ENCODE assay signal across 12 mouse cellular contexts in the genomic region with DNA sequence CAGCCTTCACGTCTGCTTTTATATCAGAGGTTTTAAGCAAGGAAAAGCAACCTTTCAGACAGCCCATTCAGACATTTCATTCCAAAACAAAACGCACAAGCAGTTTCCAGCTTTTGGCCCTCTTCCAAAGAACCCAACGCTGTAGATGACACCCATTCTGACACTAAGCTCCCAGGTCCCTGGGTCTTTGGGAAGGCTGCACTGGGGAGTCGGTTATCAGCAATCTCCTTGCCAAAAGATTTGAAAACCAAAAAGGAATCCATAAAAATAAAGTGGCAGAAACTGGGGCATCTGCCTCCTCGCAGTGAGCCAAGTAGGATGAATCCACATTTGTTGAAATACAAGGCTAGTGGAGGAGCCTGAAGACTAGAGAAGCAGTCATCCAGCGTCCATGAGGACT. TPM values are rescaled to one million over a fixed set of nuclear protein-coding genes. Genes with fewer than 3 reads are reported as not detected.
DNase-seq lines count a peak whose midpoint lies in the region; ATAC-seq and TF ChIP-seq lines count a peak whose summit lies in the region.
"Had no signal": no experiment of that assay in that cellular context is flagged by ENCODE, and none has a peak within 500 bp of the region (broad histone marks: within the 10 kb centered on the region; RNA-seq: fewer than 3 reads in every experiment).

No protein-coding gene starts in this region.

- no peak overlapping the region for H3K9ac ChIP-seq in forebrain, embryonic 14.5 days (ENCODE audit: low read length)
- no peak overlapping the region for H3K9ac ChIP-seq in forebrain, embryonic 13.5 days
- 0 out of 2 replicates have a peak overlapping the region, but pooled peaks have one; percentile 31 for H3K9ac ChIP-seq in heart, postnatal 0 days (replicated peaks; ENCODE audit: low read depth, low read length)
- H3K9ac ChIP-seq: liver, embryonic 13.5 days had no signal

- H3K4me1 ChIP-seq in forebrain, embryonic 14.5 days (ENCODE audit: control insufficient read depth, insufficient read depth, low read length), result peaks cover 15% of the 10 kb centered on the region
- peaks cover 27% of the 10 kb centered on the region for H3K4me1 ChIP-seq in forebrain, embryonic 13.5 days
- H3K4me1 ChIP-seq in heart, postnatal 0 days (ENCODE audit: control insufficient read depth, insufficient read depth), result peaks cover 22% of the 10 kb centered on the region; the same call in 1 of the 2 replicates
- H3K4me1 ChIP-seq: liver, embryonic 13.5 days had no signal

- peak overlapping the region; percentile 22; the same call in 1 of the 2 replicates for H3K27ac ChIP-seq in forebrain, embryonic 14.5 days (ENCODE audit: low read depth, low read length)
- H3K27ac ChIP-seq in forebrain, embryonic 13.5 days, result no peak overlapping the region
- H3K27ac ChIP-seq in heart, postnatal 0 days (ENCODE audit: low read depth), result peak overlapping the region; percentile 50
- H3K27ac ChIP-seq: liver, embryonic 13.5 days had no signal

- ATAC-seq in forebrain, embryonic 14.5 days, result no peak
- ATAC-seq in forebrain, embryonic 13.5 days, result no peak
- ATAC-seq in heart, postnatal 0 days (ENCODE audit: insufficient read depth, low read depth), result no peak
- no peak for ATAC-seq in activated CD4-positive, CD25-positive, alpha-beta regulatory T cell, adult 4 months

- H3K36me3 ChIP-seq in forebrain, embryonic 14.5 days (ENCODE audit: control insufficient read depth, insufficient read depth, low read length), result no peaks in the 10 kb centered on the region
- no peaks in the 10 kb centered on the region for H3K36me3 ChIP-seq in forebrain, embryonic 13.5 days (ENCODE audit: poor library complexity, severe bottlenecking)
- peaks cover 12% of the 10 kb centered on the region; the same call in 1 of the 2 replicates for H3K36me3 ChIP-seq in heart, postnatal 0 days (replicated peaks; ENCODE audit: control insufficient read depth, insufficient read depth, low read length)
- H3K36me3 ChIP-seq: liver, embryonic 13.5 days had no signal

- H3K9me3 ChIP-seq in forebrain, embryonic 14.5 days (replicated peaks; ENCODE audit: control insufficient read depth, low read length), result no peaks in the 10 kb centered on the region
- no peaks in the 10 kb centered on the region for H3K9me3 ChIP-seq in forebrain, embryonic 13.5 days (replicated peaks)
- H3K9me3 ChIP-seq in heart, postnatal 0 days (replicated peaks; ENCODE audit: control insufficient read depth, low read length), result no peaks in the 10 kb centered on the region
- H3K9me3 ChIP-seq: liver, embryonic 13.5 days had no signal

- DNase-seq in forebrain, embryonic 14.5 days (ENCODE audit: low spot score), result peak; percentile 22
- peak; percentile 31 for DNase-seq in kidney, postnatal 14 days
- no peak for DNase-seq in kidney, postnatal 36 days
- peak; percentile 41 for DNase-seq in adrenal gland, postnatal 14 days
- DNase-seq in heart, postnatal 0 days (ENCODE audit: low spot score), result no peak
- no peak for DNase-seq in spleen, postnatal 4 days (ENCODE audit: low spot score in 2 of 2)
- DNase-seq: kidney, adult 18-20 months; liver, embryonic 13.5 days; thymus, postnatal 4 days had no signal

- no peak overlapping the region for H3K4me3 ChIP-seq in forebrain, embryonic 14.5 days (ENCODE audit: low read depth, low read length)
- no peak overlapping the region for H3K4me3 ChIP-seq in forebrain, embryonic 13.5 days
- H3K4me3 ChIP-seq in heart, postnatal 0 days (ENCODE audit: low read depth, low read length), result no peak overlapping the region
- H3K4me3 ChIP-seq: liver, embryonic 13.5 days had no signal

- 53% methylated on average over 6 of the region's 6 CpGs for WGBS in forebrain, embryonic 14.5 days
- 58% methylated on average over 6 of the region's 6 CpGs for WGBS in forebrain, embryonic 13.5 days
- 28% methylated on average over 6 of the region's 6 CpGs for WGBS in heart, postnatal 0 days

- no peak for TF ChIP-seq EP300 in heart, postnatal 0 days (IDR thresholded peaks at IDR 0.05; ENCODE audit: low read depth)

- no peak for TF ChIP-seq CTCF in heart, postnatal 0 days (IDR thresholded peaks at IDR 0.05; ENCODE audit: low read depth)

- H3K4me2 ChIP-seq in forebrain, embryonic 14.5 days (ENCODE audit: low read length), result no peak overlapping the region
- H3K4me2 ChIP-seq in forebrain, embryonic 13.5 days, result no peak overlapping the region
- no peak overlapping the region for H3K4me2 ChIP-seq in heart, postnatal 0 days (ENCODE audit: low read depth, low read length)
- H3K4me2 ChIP-seq: liver, embryonic 13.5 days had no signal

- H3K27me3 ChIP-seq in forebrain, embryonic 14.5 days (replicated peaks; ENCODE audit: control insufficient read depth, insufficient read depth, low read length), result no peaks in the 10 kb centered on the region
- H3K27me3 ChIP-seq in forebrain, embryonic 13.5 days, result no peaks in the 10 kb centered on the region
- no peaks in the 10 kb centered on the region for H3K27me3 ChIP-seq in heart, postnatal 0 days (ENCODE audit: control insufficient read depth, insufficient read depth, low read length)
- H3K27me3 ChIP-seq: CH12.LX; liver, embryonic 13.5 days had no signal

RNA-seq across cellular contexts. Expression of a gene that starts 41.5 kb away (rescaled TPM):
- polyA plus RNA-seq in forebrain, embryonic 14.5 days (2014; fragmentation: Nextera tagmentation; extraction: Ambion mirVana), result 2.8 and 3.5 TPM in 2 replicates
- polyA plus RNA-seq in forebrain, embryonic 13.5 days (2015; fragmentation: Nextera tagmentation; extraction: Ambion mirVana), result 4.5 and 4.7 TPM in 2 replicates
- total RNA-seq in adrenal gland, postnatal 14 days (2021), result 35.9 and 37.4 TPM in 2 replicates
- 20.9 and 25.9 TPM in 2 replicates for total RNA-seq in heart, postnatal 0 days (2014; rRNA removed; ENCODE audit: low replicate concordance)
- polyA plus RNA-seq in heart, postnatal 0 days (2015; fragmentation: Nextera tagmentation; extraction: Ambion mirVana), result 13.3 and 13.9 TPM in 2 replicates
- polyA plus RNA-seq in activated CD4-positive, CD25-positive, alpha-beta regulatory T cell, adult 4 months (2017; shearing (Covaris generic)), result 10 to 100 TPM; 26.9 to 38.2 TPM

Comparison
In these comparisons a context has a peak if more than half of its experiments do, and no peak if none do; other contexts are left out.
1. DNase-seq: peak in forebrain, embryonic 14.5 days (single experiment), kidney, postnatal 14 days (single experiment) and adrenal gland, postnatal 14 days (single experiment); none in kidney, postnatal 36 days (0 of 2), heart, postnatal 0 days (single experiment) and spleen, postnatal 4 days (0 of 2).